Mouse (Mus musculus) erythroblast, embryonic 14.5 days (primary cell): ENCODE data around the gene 1700019N19Rik.

Source experiments
- GATA1 ChIP-seq: IDR thresholded peaks from 2 replicates; pipeline ENCODE4 v1.6.1; 2012; ENCODE audit warnings: low read length, inconsistent platforms, mixed read lengths
- TAL1 ChIP-seq: IDR thresholded peaks from 3 replicates; pipeline ENCODE4 v1.6.1; 2012; ENCODE audit warnings: low read length, inconsistent platforms, mixed read lengths

DNA sequence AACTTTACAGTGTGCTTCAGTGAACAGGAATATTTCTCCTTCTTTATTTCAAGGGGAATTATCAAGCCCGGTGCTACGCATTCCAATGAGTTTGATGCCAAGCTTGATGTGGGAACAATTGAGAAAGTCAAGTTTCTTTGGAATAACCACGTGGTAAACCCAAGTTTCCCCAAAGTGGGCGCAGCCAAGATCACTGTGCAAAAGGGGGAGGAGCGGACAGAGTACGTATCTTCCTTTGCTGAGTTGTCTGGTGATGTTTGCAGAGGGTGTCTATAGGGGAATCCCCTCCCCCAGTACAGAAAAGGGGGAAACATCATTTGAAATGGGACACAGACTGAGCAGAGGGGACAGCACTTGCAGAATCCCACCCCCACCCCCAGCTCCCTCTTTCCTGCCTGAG is 53.2 kb downstream of the 1700019N19Rik start:
- TF ChIP-seq GATA1 (no peak), TAL1 (no peak)
